Mouse (Mus musculus): ENCODE results near the gene Rdh7. TPM values are rescaled to one million over a fixed set of nuclear protein-coding genes. Genes with fewer than 3 reads are reported as not detected.
A peak's percentile ranks its signal among the peaks of the same experiment; 100 is the strongest.
"Not testable (repeated sequence)": the region's sequence is repeated elsewhere in the genome, so short reads cannot be mapped to it uniquely, and the experiment has no call there.

The Rdh7 gene
- total RNA-seq (2021): not detected
- long read RNA-seq, experiment 1: 0 reads
- long read RNA-seq, experiment 2: 0 reads

GRCm38 (mm10) chr10:127888605-127889004 lies at the start of gene Rdh7:
TSS of gene Rdh7 (minus strand) at chr10:127888817.
- no peak for DNase-seq

GRCm38 (mm10) chr10:127937428-127938010 lies 48.9 kb upstream of the Rdh7 start:
- DNase-seq: peak; percentile 11

- DNase-seq: no peak
Measured at GRCm38 (mm10) chr10:127936747-127937409, 48.3 kb upstream of the Rdh7 start.

- DNase-seq: no peak
Measured at GRCm38 (mm10) chr10:127936271-127936670, 47.7 kb upstream of the Rdh7 start.

- DNase-seq: peak; percentile 26
Measured at GRCm38 (mm10) chr10:127932290-127932926, 43.8 kb upstream of the Rdh7 start.

GRCm38 (mm10) chr10:127927737-127928136 lies 39.1 kb upstream of the Rdh7 start:
- no peak for DNase-seq

GRCm38 (mm10) chr10:127924597-127925378 lies 36.2 kb upstream of the Rdh7 start:
- DNase-seq: no peak

- DNase-seq: no peak
Measured at GRCm38 (mm10) chr10:127923024-127923423, 34.4 kb upstream of the Rdh7 start.

- no peak for DNase-seq
Measured at GRCm38 (mm10) chr10:127922241-127922640, 33.6 kb upstream of the Rdh7 start.

- no peak for DNase-seq
Measured at GRCm38 (mm10) chr10:127917651-127918050, 29.0 kb upstream of the Rdh7 start.

- not testable (repeated sequence) for DNase-seq
Measured at GRCm38 (mm10) chr10:127917183-127917582, 28.6 kb upstream of the Rdh7 start.

GRCm38 (mm10) chr10:127915578-127915977 lies 27.0 kb upstream of the Rdh7 start:
- no peak for DNase-seq

GRCm38 (mm10) chr10:127907386-127907951 lies 18.9 kb upstream of the Rdh7 start:
- no peak for DNase-seq

- DNase-seq: no peak
Measured at GRCm38 (mm10) chr10:127906138-127906537, 17.5 kb upstream of the Rdh7 start.

- DNase-seq: no peak
Measured at GRCm38 (mm10) chr10:127904718-127905446, 16.3 kb upstream of the Rdh7 start.

GRCm38 (mm10) chr10:127903116-127903515 lies 14.5 kb upstream of the Rdh7 start:
- no peak for DNase-seq

- no peak for DNase-seq
Measured at GRCm38 (mm10) chr10:127901751-127902150, 13.1 kb upstream of the Rdh7 start.

GRCm38 (mm10) chr10:127899783-127900182 lies 11.2 kb upstream of the Rdh7 start:
- no peak for DNase-seq

GRCm38 (mm10) chr10:127898218-127898617 lies 9.6 kb upstream of the Rdh7 start, which contains the start of gene Sdr9c7:
TSS of gene Sdr9c7 (plus strand) at chr10:127898518.
- no peak for DNase-seq

- DNase-seq: no peak
Measured at GRCm38 (mm10) chr10:127897506-127897905, 8.9 kb upstream of the Rdh7 start.

- no peak for DNase-seq
Measured at GRCm38 (mm10) chr10:127896705-127897104, 8.1 kb upstream of the Rdh7 start.

Data from gastrocnemius, postnatal 25 days (tissue).